Mouse (Mus musculus) C3H10T1/2 (cell line): ENCODE measurements around the gene Mycs. TPM values are rescaled to one million over a fixed set of nuclear protein-coding genes. Genes with fewer than 3 reads are reported as not detected.

Experiments
- polyA plus RNA-seq, 2 experiments: library from polyadenylated mRNA; unstranded; fragments of >200 nt; fragmentation: generic; extraction: Trizol; gene quantifications; one replicate each; pipeline ENCODE4 v1.2.1; 2012; ENCODE audit warnings: missing spikeins in 2 of 2

The Mycs gene
- polyA plus RNA-seq: not detected

GRCm38 (mm10) chrX:5469165-5469564, at the start of gene Mycs:
TSS of gene Mycs (minus strand) at chrX:5469265.

Other genes starting within 250 kb of the Mycs start
- gene Btbd35f7, start 199.8 kb upstream of the Mycs start, polyA plus RNA-seq: not detected